Mouse (Mus musculus) erythroblast, embryonic 14.5 days (primary cell): ENCODE results near the gene Zfp790.

Experiments
- GATA1 ChIP-seq: IDR thresholded peaks from 2 replicates; pipeline ENCODE4 v1.6.1; 2012; ENCODE audit warnings: low read length, inconsistent platforms, mixed read lengths
- TAL1 ChIP-seq: IDR thresholded peaks from 3 replicates; pipeline ENCODE4 v1.6.1; 2012; ENCODE audit warnings: low read length, inconsistent platforms, mixed read lengths

GRCm38 (mm10) chr7:29874256-29874655 lies 58.3 kb downstream of the Zfp790 start:
- no peak for TF ChIP-seq TAL1
- no peak for TF ChIP-seq GATA1
